In the genomic region with DNA sequence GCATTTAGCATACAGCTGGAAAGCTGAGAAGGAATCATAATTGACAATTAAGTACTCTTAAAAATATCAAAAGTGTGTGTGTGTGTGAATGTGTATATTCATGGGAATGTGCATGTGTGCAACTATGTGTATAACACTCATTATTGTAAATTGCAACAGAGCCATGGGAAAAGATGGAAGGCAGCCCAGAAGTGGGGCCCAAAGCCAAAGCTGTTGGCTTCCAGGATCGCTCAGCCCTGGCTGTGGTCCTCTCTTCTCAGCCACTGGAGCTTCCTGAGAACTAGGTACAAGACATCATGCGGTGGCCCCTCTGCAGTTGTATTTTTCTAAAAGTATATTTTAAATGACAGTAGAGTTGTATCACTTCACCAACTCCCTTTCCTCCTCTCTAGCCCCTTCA, we compare ENCODE assay signal across 12 mouse cellular contexts. TPM values are rescaled to one million over a fixed set of nuclear protein-coding genes. Genes with fewer than 3 reads are reported as not detected.
DNase-seq lines count a peak whose midpoint lies in the region; ATAC-seq lines count a peak whose summit lies in the region.
"Had no signal": no experiment of that assay in that cellular context is flagged by ENCODE, and none has a peak within 500 bp of the region (broad histone marks: within the 10 kb centered on the region; RNA-seq: fewer than 3 reads in every experiment).

No protein-coding gene starts in this region.

- H3K27me3 ChIP-seq in embryonic facial prominence, embryonic 14.5 days (replicated peaks; ENCODE audit: control insufficient read depth, insufficient read depth, low read length) = no peaks in the 10 kb centered on the region
- no peaks in the 10 kb centered on the region for H3K27me3 ChIP-seq in embryonic facial prominence, embryonic 10.5 days (replicated peaks; ENCODE audit: low read depth, poor library complexity, severe bottlenecking)
- H3K27me3 ChIP-seq: embryonic facial prominence, embryonic 12.5 days; limb, embryonic 13.5 days had no signal

- H3K9ac ChIP-seq in embryonic facial prominence, embryonic 14.5 days (ENCODE audit: low read depth, low read length) = no peak overlapping the region
- H3K9ac ChIP-seq: embryonic facial prominence, embryonic 12.5 days; limb, embryonic 13.5 days had no signal

- H3K9me3 ChIP-seq in embryonic facial prominence, embryonic 14.5 days (ENCODE audit: control insufficient read depth, low read length) = 0 out of 2 replicates have a peak, but pooled peaks cover 12% of the 10 kb centered on the region
- no peaks in the 10 kb centered on the region for H3K9me3 ChIP-seq in embryonic facial prominence, embryonic 10.5 days
- H3K9me3 ChIP-seq: embryonic facial prominence, embryonic 12.5 days; limb, embryonic 13.5 days had no signal

- no peak overlapping the region for H3K4me2 ChIP-seq in embryonic facial prominence, embryonic 14.5 days (ENCODE audit: low read depth, low read length)
- H3K4me2 ChIP-seq: embryonic facial prominence, embryonic 12.5 days; limb, embryonic 13.5 days; midbrain, embryonic 11.5 days had no signal

- peak; percentile 16 for DNase-seq in embryonic facial prominence, embryonic 14.5 days (ENCODE audit: low spot score)
- DNase-seq in embryonic facial prominence, embryonic 10.5 days (ENCODE audit: low spot score) = no peak
- DNase-seq in ovary, postnatal 10 days (ENCODE audit: low spot score) = peak; percentile 18
- no peak for DNase-seq in ovary, adult 18-20 months (ENCODE audit: low spot score)
- peak; percentile 36 for DNase-seq in heart, adult 8-10 months (ENCODE audit: low spot score)
- DNase-seq in ovary, postnatal 36 days (ENCODE audit: low spot score) = peak; percentile 41
- no peak for DNase-seq in neural tube, embryonic 10.5 days (ENCODE audit: extremely low spot score, low spot score)
- DNase-seq in layer of hippocampus, postnatal 25 days (ENCODE audit: extremely low spot score in 1 of 2, low spot score in 1 of 2) = no peak

- no peak overlapping the region for H3K27ac ChIP-seq in embryonic facial prominence, embryonic 14.5 days (replicated peaks; ENCODE audit: low read depth, low read length)
- no peak overlapping the region for H3K27ac ChIP-seq in embryonic facial prominence, embryonic 10.5 days (replicated peaks)
- H3K27ac ChIP-seq: embryonic facial prominence, embryonic 12.5 days; limb, embryonic 13.5 days had no signal

- ATAC-seq in embryonic facial prominence, embryonic 14.5 days (ENCODE audit: low read depth) = no peak
- ATAC-seq: hindbrain, embryonic 16.5 days had no signal

- peaks cover 6% of the 10 kb centered on the region; the same call in 1 of the 2 replicates for H3K4me1 ChIP-seq in embryonic facial prominence, embryonic 14.5 days (ENCODE audit: control insufficient read depth, insufficient read depth, low read length)
- H3K4me1 ChIP-seq in embryonic facial prominence, embryonic 10.5 days = peaks cover 2% of the 10 kb centered on the region; the same call in 1 of the 2 replicates
- H3K4me1 ChIP-seq: limb, embryonic 13.5 days had no signal

- H3K4me3 ChIP-seq in embryonic facial prominence, embryonic 14.5 days (ENCODE audit: low read depth, low read length) = no peak overlapping the region
- no peak overlapping the region for H3K4me3 ChIP-seq in embryonic facial prominence, embryonic 10.5 days
- H3K4me3 ChIP-seq: embryonic facial prominence, embryonic 12.5 days; limb, embryonic 13.5 days had no signal

- WGBS in embryonic facial prominence, embryonic 14.5 days = 71% methylated on average over 2 of the region's 2 CpGs
- WGBS in embryonic facial prominence, embryonic 10.5 days = 91% methylated on average over 2 of the region's 2 CpGs

- H3K36me3 ChIP-seq in embryonic facial prominence, embryonic 14.5 days (ENCODE audit: control insufficient read depth, insufficient read depth, low read length) = no peaks in the 10 kb centered on the region
- no peaks in the 10 kb centered on the region for H3K36me3 ChIP-seq in embryonic facial prominence, embryonic 10.5 days (replicated peaks)
- H3K36me3 ChIP-seq: embryonic facial prominence, embryonic 12.5 days; limb, embryonic 13.5 days had no signal

RNA-seq across cellular contexts. Expression of a gene that starts 44.0 kb away (rescaled TPM):
- 9.3 and 9.6 TPM in 2 replicates for polyA plus RNA-seq in embryonic facial prominence, embryonic 14.5 days (2014; fragmentation: Nextera tagmentation; extraction: Ambion mirVana)
- 0.45 and 0.62 TPM in 2 replicates for polyA plus RNA-seq in embryonic facial prominence, embryonic 10.5 days (2016; fragmentation: Nextera tagmentation; extraction: Ambion mirVana)
- total RNA-seq in heart, adult 8-10 months (2022) = 1 to 10 TPM; 4.2 to 5.4 (median 5.1) TPM
- total RNA-seq in layer of hippocampus, postnatal 25 days (2021) = 1 to 10 TPM; 7.3 to 7.6 TPM

Comparison
In these comparisons a context has a peak if more than half of its experiments do, and no peak if none do; other contexts are left out.
1. DNase-seq: peak in embryonic facial prominence, embryonic 14.5 days (single experiment), ovary, postnatal 10 days (single experiment), heart, adult 8-10 months (single experiment) and ovary, postnatal 36 days (single experiment); none in embryonic facial prominence, embryonic 10.5 days (single experiment), ovary, adult 18-20 months (single experiment), neural tube, embryonic 10.5 days (single experiment) and layer of hippocampus, postnatal 25 days (0 of 2).